Mouse (Mus musculus) intestine, embryonic 16.5 days (tissue): ENCODE results near the gene Aph1a. TPM values are rescaled to one million over a fixed set of nuclear protein-coding genes. Genes with fewer than 3 reads are reported as not detected.
A peak's percentile ranks its signal among the peaks of the same experiment; 100 is the strongest.

Source experiments
- ATAC-seq: fragments of 200-750 bp; cut with Nextera tagmentation; 2 replicates; pipeline ENCODE4 v1.8.0; 2017; ENCODE audit warnings: moderate TSS enrichment, moderate library complexity
- H3K27ac ChIP-seq: fragments of 300-500 bp; sonication (generic); 2 replicates; pipeline ENCODE4 v1.5.1; 2014; ENCODE audit warnings: mild to moderate bottlenecking, low read length
- H3K27me3 ChIP-seq: fragments of 300-500 bp; sonication (generic); replicated peaks from 2 replicates; pipeline ENCODE4 v1.6.1; 2014; ENCODE audit warnings: low read length, control low read depth, mixed read lengths; ENCODE audit not compliant: control insufficient read depth, insufficient read depth
- H3K36me3 ChIP-seq: fragments of 300-500 bp; sonication (generic); 2 replicates; pipeline ENCODE4 v1.6.1; 2014; ENCODE audit warnings: low read length, control low read depth; ENCODE audit not compliant: control insufficient read depth, insufficient read depth
- H3K4me1 ChIP-seq: fragments of 300-500 bp; sonication (generic); 2 replicates; pipeline ENCODE4 v1.6.1; 2014; ENCODE audit warnings: low read length, control low read depth, mixed read lengths; ENCODE audit not compliant: control insufficient read depth, insufficient read depth
- H3K4me2 ChIP-seq: fragments of 300-500 bp; sonication (generic); 2 replicates; pipeline ENCODE4 v1.6.1; 2014; ENCODE audit warnings: low read depth, low read length, control low read depth
- H3K4me3 ChIP-seq: fragments of 300-500 bp; sonication (generic); 2 replicates; pipeline ENCODE4 v1.5.1; 2014; ENCODE audit warnings: mild to moderate bottlenecking, low read length
- H3K9ac ChIP-seq: fragments of 300-500 bp; sonication (generic); 2 replicates; pipeline ENCODE4 v1.6.1; 2014; ENCODE audit warnings: low read depth, low read length
- H3K9me3 ChIP-seq: fragments of 300-500 bp; sonication (generic); 2 replicates; pipeline ENCODE4 v1.6.1; 2016; ENCODE audit warnings: low read length, control low read depth; ENCODE audit not compliant: control insufficient read depth
- WGBS: fragments of 180-500 bp; shearing (Covaris S2); extraction: QIAGEN DNeasy Blood & Tissue Kit; methylation state at CpG from one replicate; pipeline ENCODE4 v1.1.7; 2014; 5-methylcytosine and 5-hydroxymethylcytosine counted together
- polyA plus RNA-seq: library from polyadenylated mRNA; unstranded; fragments of >200 nt; fragmentation: Nextera tagmentation; extraction: Ambion mirVana; gene quantifications from 2 replicates; pipeline ENCODE4 v1.2.1, GENCODE M21; 2015

Gene Aph1a
- polyA plus RNA-seq, 1 experiment from 2014 or later, result 55.6 TPM

- no peaks in the 10 kb centered on the region for H3K9me3 ChIP-seq
- no peak for ATAC-seq
- H3K4me3 ChIP-seq, result no peak overlapping the region
- 0 out of 2 replicates have a peak, but pooled peaks cover 2% of the 10 kb centered on the region for H3K4me1 ChIP-seq
- no peaks in the 10 kb centered on the region for H3K36me3 ChIP-seq
- 85% methylated on average over 5 of the region's 5 CpGs for WGBS
- H3K4me2 ChIP-seq, result no peak overlapping the region
- no peaks in the 10 kb centered on the region for H3K27me3 ChIP-seq
- no peak overlapping the region for H3K27ac ChIP-seq
- H3K9ac ChIP-seq, result no peak overlapping the region
These were observed 31.3 kb downstream of the Aph1a start for GRCm38 (mm10) chr3:95925087-95925486.

- no peak for ATAC-seq
- no peaks in the 10 kb centered on the region for H3K36me3 ChIP-seq
- H3K4me3 ChIP-seq, result peak overlapping the region; percentile 47
- peaks cover 10% of the 10 kb centered on the region for H3K4me1 ChIP-seq
- WGBS, result 51% methylated on average over 6 of the region's 6 CpGs
- H3K27ac ChIP-seq, result peak overlapping the region; percentile 73; the same call in 1 of the 2 replicates
- no peaks in the 10 kb centered on the region for H3K27me3 ChIP-seq
- H3K9ac ChIP-seq, result peak overlapping the region; percentile 71
- H3K4me2 ChIP-seq, result peak overlapping the region; percentile 82
- no peaks in the 10 kb centered on the region for H3K9me3 ChIP-seq
These were observed 34.5 kb downstream of the Aph1a start for GRCm38 (mm10) chr3:95928261-95928657.

DNA sequence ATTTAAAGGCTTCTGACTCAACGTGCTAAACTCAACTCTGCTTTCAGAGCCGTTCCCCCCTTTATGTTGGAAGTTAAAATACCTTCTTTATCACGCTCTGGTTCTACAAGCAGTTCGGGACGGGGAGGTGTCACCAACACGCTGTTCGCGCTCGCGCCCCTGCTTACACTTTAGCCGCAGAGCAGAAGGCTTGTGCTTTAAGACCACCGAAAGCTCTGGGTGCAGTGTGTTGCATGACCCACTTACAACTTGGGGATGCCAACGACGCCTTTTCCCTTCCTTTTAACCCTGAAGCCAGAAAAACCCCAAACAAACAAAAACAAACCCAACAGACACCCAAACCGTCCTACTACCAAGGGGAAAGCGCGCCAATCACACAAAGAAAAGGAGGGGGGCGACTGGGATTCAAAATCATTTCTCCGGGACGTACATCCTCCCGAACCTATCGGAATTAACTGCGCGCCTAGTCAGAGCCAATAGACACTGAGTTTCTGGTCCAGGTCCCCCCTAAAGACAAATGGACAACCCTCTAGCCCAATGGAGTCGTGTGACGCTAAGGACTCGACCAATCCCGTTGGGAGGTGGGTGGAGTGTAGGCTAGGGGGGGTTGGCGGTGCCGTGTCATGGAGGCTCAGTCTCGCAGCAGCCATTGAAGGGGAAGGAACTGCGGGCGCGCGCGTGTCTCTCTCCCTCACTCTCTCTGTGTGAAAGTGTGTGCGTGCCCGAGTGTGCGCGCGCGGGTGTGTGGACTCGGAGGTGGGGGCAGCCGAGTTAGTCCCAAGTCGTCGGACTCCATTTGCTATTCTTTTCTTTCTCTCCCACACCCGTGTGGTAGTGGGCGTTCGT, 35.1 kb downstream of the Aph1a start, which contains the start of gene Anp32e:
Gene Anp32e, plus strand, starts transcription at position 589 of the 846 bp plus-strand sequence.
- peak within 1 kb of the TSS; percentile 86 for H3K4me3 ChIP-seq
- H3K27me3 ChIP-seq, result no peaks in the 10 kb centered on the region
- H3K4me1 ChIP-seq, result peaks cover 10% of the 10 kb centered on the region
- peak within 1 kb of the TSS; percentile 82 for H3K4me2 ChIP-seq
- H3K9me3 ChIP-seq, result no peaks in the 10 kb centered on the region
- ATAC-seq, result peak; percentile 100
- H3K36me3 ChIP-seq, result no peaks in the 10 kb centered on the region
- under 1% methylated on average over 49 of the region's 49 CpGs for WGBS
- H3K27ac ChIP-seq, result peak within 1 kb of the TSS; percentile 88
- peak within 1 kb of the TSS; percentile 85 for H3K9ac ChIP-seq

GRCm38 (mm10) chr3:95929581-95930470, 36.1 kb downstream of the Aph1a start:
- Histone ChIP-seq H3K36me3 (peaks cover 5% of the 10 kb centered on the region), H3K9me3 (no peaks in the 10 kb centered on the region), H3K4me2 (peak overlapping the region; percentile 67), H3K27ac (peak overlapping the region; percentile 88), H3K4me3 (peak overlapping the region; percentile 86), H3K27me3 (no peaks in the 10 kb centered on the region), H3K4me1 (peaks cover 10% of the 10 kb centered on the region), H3K9ac (peak overlapping the region; percentile 85)
- ATAC-seq, result peak; percentile 45
- under 1% methylated on average over 105 of the region's 105 CpGs for WGBS

DNA sequence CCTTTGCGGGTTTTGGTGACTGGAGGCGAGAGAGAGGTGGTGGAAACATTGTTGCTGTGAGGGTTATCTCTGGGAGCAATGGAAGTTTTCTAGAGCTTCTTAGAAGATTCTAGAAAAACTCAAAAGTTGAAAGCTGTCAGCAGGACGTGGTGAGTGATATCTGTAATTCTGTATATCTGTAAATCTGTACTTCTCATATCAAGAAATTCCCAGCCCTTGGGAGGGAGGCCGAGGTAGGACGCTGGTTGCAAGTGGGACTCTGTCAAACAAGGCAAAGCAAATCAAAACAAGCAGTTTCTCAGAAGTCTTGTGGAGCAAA, 36.7 kb downstream of the Aph1a start:
- no peak for ATAC-seq

GRCm38 (mm10) chr3:95931471-95931870, 37.7 kb downstream of the Aph1a start:
- WGBS, result 92% methylated on average over 1 of the region's 1 CpGs
- no peak for ATAC-seq
- Histone ChIP-seq H3K4me2 (no peak overlapping the region), H3K4me1 (peaks cover 10% of the 10 kb centered on the region), H3K9me3 (no peaks in the 10 kb centered on the region), H3K9ac (no peak overlapping the region), H3K36me3 (peaks cover 8% of the 10 kb centered on the region), H3K27me3 (no peaks in the 10 kb centered on the region), H3K4me3 (no peak overlapping the region), H3K27ac (no peak overlapping the region)

More for the DNA sequence above, 36.7 kb downstream of the Aph1a start:
- Histone ChIP-seq H3K4me2 (peak overlapping the region; percentile 67), H3K27ac (peak overlapping the region; percentile 88), H3K4me1 (peaks cover 10% of the 10 kb centered on the region), H3K27me3 (no peaks in the 10 kb centered on the region), H3K9me3 (no peaks in the 10 kb centered on the region), H3K4me3 (peak overlapping the region; percentile 86), H3K9ac (peak overlapping the region; percentile 85), H3K36me3 (peaks cover 8% of the 10 kb centered on the region)
- 1% methylated on average over 5 of the region's 5 CpGs for WGBS

- Histone ChIP-seq H3K4me3 (no peak overlapping the region), H3K4me2 (no peak overlapping the region), H3K36me3 (peaks cover 11% of the 10 kb centered on the region), H3K9ac (no peak overlapping the region), H3K9me3 (no peaks in the 10 kb centered on the region), H3K4me1 (peaks cover 10% of the 10 kb centered on the region), H3K27me3 (no peaks in the 10 kb centered on the region), H3K27ac (no peak overlapping the region)
- ATAC-seq, result no peak
- WGBS, result 64% methylated on average over 1 of the region's 1 CpGs
These were observed 38.4 kb downstream of the Aph1a start for GRCm38 (mm10) chr3:95932157-95932556.

DNA sequence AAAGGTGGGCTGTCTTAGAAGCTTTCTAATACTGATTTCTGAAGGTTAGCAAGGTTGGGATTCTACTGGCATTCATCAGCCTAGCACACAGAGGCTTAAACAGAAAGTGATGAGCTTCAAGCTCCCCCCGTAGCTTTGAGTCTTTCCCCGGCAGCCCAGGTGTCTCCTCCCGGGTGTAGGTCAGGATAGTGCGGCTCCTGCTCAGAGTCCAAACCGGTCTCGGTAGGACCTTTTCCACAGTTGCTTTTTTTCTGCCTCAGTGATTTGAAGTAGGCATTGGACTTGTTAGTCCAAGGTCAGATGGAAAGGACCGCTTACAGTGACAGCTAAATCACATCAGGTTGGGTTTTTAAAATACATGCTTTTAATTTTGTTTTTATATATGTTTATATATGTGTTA, 38.8 kb downstream of the Aph1a start:
- no peak overlapping the region for H3K9ac ChIP-seq
- peaks cover 15% of the 10 kb centered on the region for H3K36me3 ChIP-seq
- H3K27ac ChIP-seq, result no peak overlapping the region
- H3K4me3 ChIP-seq, result no peak overlapping the region
- H3K9me3 ChIP-seq, result no peaks in the 10 kb centered on the region
- H3K4me2 ChIP-seq, result no peak overlapping the region
- ATAC-seq, result no peak
- 88% methylated on average over 7 of the region's 7 CpGs for WGBS
- peaks cover 10% of the 10 kb centered on the region for H3K4me1 ChIP-seq
- H3K27me3 ChIP-seq, result no peaks in the 10 kb centered on the region

DNA sequence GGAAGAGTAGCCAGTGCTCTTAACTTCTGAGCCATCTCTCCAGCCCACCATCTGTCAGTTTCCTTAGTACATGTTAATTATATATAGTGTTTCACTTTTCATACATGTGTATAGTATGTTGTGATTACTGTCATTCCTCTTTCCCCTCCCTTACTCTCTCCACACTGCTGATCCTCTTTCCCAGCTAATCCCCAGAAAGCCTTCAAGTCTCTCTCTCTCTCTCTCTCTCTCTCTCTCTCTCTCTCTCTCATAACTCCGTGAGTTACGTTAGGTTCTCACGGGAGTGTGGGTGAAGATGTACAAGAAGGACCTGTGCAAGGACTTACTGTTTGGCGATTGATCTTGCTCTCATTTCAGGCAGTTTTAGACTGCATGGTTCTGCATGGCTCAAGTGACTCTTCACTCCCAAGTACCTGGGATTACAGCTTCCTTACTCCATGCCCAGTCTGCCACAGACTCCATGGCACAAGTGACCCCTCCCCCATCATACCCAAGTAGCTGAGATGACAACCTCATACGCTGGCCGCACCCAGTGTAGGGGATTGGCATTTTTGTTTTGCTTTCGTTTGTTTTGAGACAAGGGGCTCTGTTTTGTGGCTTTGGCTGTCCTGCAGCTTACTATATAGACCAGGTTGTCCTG, 39.5 kb downstream of the Aph1a start:
- H3K9ac ChIP-seq, result no peak overlapping the region
- no peak overlapping the region for H3K27ac ChIP-seq
- 94% methylated on average over 7 of the region's 7 CpGs for WGBS
- no peak overlapping the region for H3K4me3 ChIP-seq
- no peaks in the 10 kb centered on the region for H3K27me3 ChIP-seq
- ATAC-seq, result no peak
- H3K4me1 ChIP-seq, result peaks cover 10% of the 10 kb centered on the region
- H3K9me3 ChIP-seq, result no peaks in the 10 kb centered on the region
- H3K4me2 ChIP-seq, result no peak overlapping the region
- peaks cover 16% of the 10 kb centered on the region for H3K36me3 ChIP-seq
